Mouse (Mus musculus) heart, adult 2 months (tissue): ENCODE measurements around the gene Arpc2.

Experiments
- CTCF ChIP-seq: fragments of 200-600 bp; IDR thresholded peaks from 2 replicates; pipeline ENCODE4 v1.8.1; 2022; ENCODE audit warnings: antibody characterized with exemption, mild to moderate bottlenecking, moderate library complexity
- EP300 ChIP-seq: fragments of 200-500 bp; IDR thresholded peaks from 2 replicates; pipeline ENCODE4 v1.6.1; 2011; ENCODE audit warnings: low read depth, low read length, control low read depth; ENCODE audit not compliant: insufficient read depth

- no peak for TF ChIP-seq EP300
- no peak for TF ChIP-seq CTCF
Measured at GRCm38 (mm10) chr1:74197726-74198470, 38.0 kb upstream of the Arpc2 start.
